In the genomic region with DNA sequence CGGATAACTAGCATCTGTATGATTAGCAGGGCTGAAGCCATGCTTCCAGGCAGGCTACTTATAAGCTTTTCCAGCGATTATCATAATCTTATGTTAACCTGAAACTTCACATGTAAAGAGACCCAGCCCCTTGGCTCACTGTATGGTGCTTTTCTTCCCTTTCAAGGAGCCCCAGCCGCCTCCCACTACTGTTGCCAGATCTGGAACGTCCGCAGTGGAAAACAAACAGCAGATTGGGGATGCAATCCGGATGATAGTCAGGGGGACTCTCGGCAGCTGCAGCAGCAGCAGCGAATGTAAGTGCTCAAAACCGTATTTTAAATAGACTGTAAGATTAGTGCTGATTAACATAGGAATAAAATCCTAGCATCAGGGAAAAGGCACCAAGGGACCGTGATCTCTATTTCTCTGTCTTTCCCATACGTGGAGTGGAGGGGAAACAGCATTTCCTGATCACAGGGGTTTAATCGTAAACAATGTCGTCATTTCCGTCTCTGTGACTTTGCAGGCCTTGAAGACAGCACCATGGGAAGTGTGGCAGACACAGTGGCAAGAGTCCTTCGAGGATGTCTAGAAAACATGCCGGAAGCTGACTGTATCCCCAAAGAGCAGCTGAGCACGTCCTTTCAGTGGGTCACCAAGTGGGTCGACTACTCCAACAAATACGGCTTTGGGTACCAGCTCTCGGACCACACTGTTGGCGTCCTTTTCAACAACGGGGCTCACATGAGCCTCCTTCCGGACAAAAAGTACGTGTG, we compare ENCODE assay signal across 9 mouse cellular contexts. TPM values are rescaled to one million over a fixed set of nuclear protein-coding genes. Genes with fewer than 3 reads are reported as not detected.
A peak's percentile ranks its signal among the peaks of the same experiment; 100 is the strongest.
DNase-seq lines count a peak whose midpoint lies in the region; ATAC-seq and TF ChIP-seq lines count a peak whose summit lies in the region.
"Had no signal": no experiment of that assay in that cellular context is flagged by ENCODE, and none has a peak within 500 bp of the region (broad histone marks: within the 10 kb centered on the region; RNA-seq: fewer than 3 reads in every experiment).

No protein-coding gene starts in this region.

- no peaks in the 10 kb centered on the region for H3K9me3 ChIP-seq in hindbrain, embryonic 12.5 days (replicated peaks)
- H3K9me3 ChIP-seq in hindbrain, embryonic 10.5 days, result no peaks in the 10 kb centered on the region
- no peaks in the 10 kb centered on the region for H3K9me3 ChIP-seq in forebrain, embryonic 14.5 days (replicated peaks; ENCODE audit: control insufficient read depth, low read length)
- H3K9me3 ChIP-seq in intestine, postnatal 0 days (ENCODE audit: control insufficient read depth), result no peaks in the 10 kb centered on the region
- peaks cover 6% of the 10 kb centered on the region; the same call in 1 of the 2 replicates for H3K9me3 ChIP-seq in midbrain, embryonic 14.5 days (ENCODE audit: control insufficient read depth, low read length)

- TF ChIP-seq CTCF in intestine, postnatal 0 days (IDR thresholded peaks at IDR 0.05; ENCODE audit: low read depth), result no peak

- H3K36me3 ChIP-seq in hindbrain, embryonic 12.5 days, result peaks cover 38% of the 10 kb centered on the region
- H3K36me3 ChIP-seq in hindbrain, embryonic 10.5 days, result peaks cover 35% of the 10 kb centered on the region
- H3K36me3 ChIP-seq in forebrain, embryonic 14.5 days (ENCODE audit: control insufficient read depth, insufficient read depth, low read length), result peaks cover 36% of the 10 kb centered on the region
- H3K36me3 ChIP-seq in intestine, postnatal 0 days (ENCODE audit: control insufficient read depth, insufficient read depth), result peaks cover 31% of the 10 kb centered on the region
- peaks cover 45% of the 10 kb centered on the region for H3K36me3 ChIP-seq in midbrain, embryonic 14.5 days (ENCODE audit: control insufficient read depth, insufficient read depth, low read length)

- H3K4me3 ChIP-seq in hindbrain, embryonic 12.5 days, result 0 out of 2 replicates have a peak overlapping the region, but pooled peaks have one; percentile 7
- no peak overlapping the region for H3K4me3 ChIP-seq in hindbrain, embryonic 10.5 days
- peak overlapping the region; percentile 6; the same call in 1 of the 2 replicates for H3K4me3 ChIP-seq in forebrain, embryonic 14.5 days (ENCODE audit: low read depth, low read length)
- peak overlapping the region; percentile 11; the same call in 1 of the 2 replicates for H3K4me3 ChIP-seq in intestine, postnatal 0 days (ENCODE audit: low read depth, low read length)
- peak overlapping the region; percentile 23 for H3K4me3 ChIP-seq in midbrain, embryonic 14.5 days (replicated peaks; ENCODE audit: low read depth, low read length)

- H3K27me3 ChIP-seq in hindbrain, embryonic 12.5 days, result no peaks in the 10 kb centered on the region
- H3K27me3 ChIP-seq in hindbrain, embryonic 10.5 days (ENCODE audit: insufficient read depth, poor library complexity, severe bottlenecking), result peaks cover 9% of the 10 kb centered on the region
- no peaks in the 10 kb centered on the region for H3K27me3 ChIP-seq in forebrain, embryonic 14.5 days (replicated peaks; ENCODE audit: control insufficient read depth, insufficient read depth, low read length)
- no peaks in the 10 kb centered on the region for H3K27me3 ChIP-seq in intestine, postnatal 0 days (replicated peaks; ENCODE audit: control insufficient read depth, insufficient read depth, low read length)
- H3K27me3 ChIP-seq in midbrain, embryonic 14.5 days (ENCODE audit: control insufficient read depth, insufficient read depth, low read length), result no peaks in the 10 kb centered on the region

- 75% methylated on average over 24 of the region's 24 CpGs for WGBS in hindbrain, embryonic 12.5 days
- WGBS in hindbrain, embryonic 10.5 days, result 83% methylated on average over 24 of the region's 24 CpGs
- 78% methylated on average over 24 of the region's 24 CpGs for WGBS in forebrain, embryonic 14.5 days
- 77% methylated on average over 24 of the region's 24 CpGs for WGBS in intestine, postnatal 0 days
- 73% methylated on average over 24 of the region's 24 CpGs for WGBS in midbrain, embryonic 14.5 days

- H3K9ac ChIP-seq in hindbrain, embryonic 12.5 days, result no peak overlapping the region; the same call in 1 of the 2 replicates
- H3K9ac ChIP-seq in forebrain, embryonic 14.5 days (ENCODE audit: low read length), result no peak overlapping the region
- no peak overlapping the region for H3K9ac ChIP-seq in intestine, postnatal 0 days (ENCODE audit: low read depth, low read length)
- H3K9ac ChIP-seq in midbrain, embryonic 14.5 days (replicated peaks; ENCODE audit: low read length), result no peak overlapping the region
- H3K9ac ChIP-seq: liver, embryonic 14.5 days had no signal

- no peak overlapping the region for H3K27ac ChIP-seq in hindbrain, embryonic 12.5 days
- H3K27ac ChIP-seq in hindbrain, embryonic 10.5 days, result no peak overlapping the region
- no peak overlapping the region for H3K27ac ChIP-seq in forebrain, embryonic 14.5 days (ENCODE audit: low read depth, low read length)
- no peak overlapping the region for H3K27ac ChIP-seq in intestine, postnatal 0 days (ENCODE audit: low read depth, low read length)
- H3K27ac ChIP-seq in midbrain, embryonic 14.5 days (replicated peaks; ENCODE audit: low read depth, low read length), result no peak overlapping the region
- H3K27ac ChIP-seq: liver, embryonic 14.5 days had no signal

- peak overlapping the region; percentile 27 for H3K4me2 ChIP-seq in hindbrain, embryonic 12.5 days (replicated peaks)
- H3K4me2 ChIP-seq in forebrain, embryonic 14.5 days (ENCODE audit: low read length), result peak overlapping the region; percentile 0
- H3K4me2 ChIP-seq in intestine, postnatal 0 days (replicated peaks; ENCODE audit: low read depth), result peak overlapping the region; percentile 21
- H3K4me2 ChIP-seq in midbrain, embryonic 14.5 days (ENCODE audit: low read length), result peak overlapping the region; percentile 98

- peaks cover 8% of the 10 kb centered on the region; the same call in 1 of the 2 replicates for H3K4me1 ChIP-seq in hindbrain, embryonic 12.5 days
- peaks cover 14% of the 10 kb centered on the region; the same call in 1 of the 2 replicates for H3K4me1 ChIP-seq in hindbrain, embryonic 10.5 days (replicated peaks)
- H3K4me1 ChIP-seq in forebrain, embryonic 14.5 days (ENCODE audit: control insufficient read depth, insufficient read depth, low read length), result no peaks in the 10 kb centered on the region
- no peaks in the 10 kb centered on the region for H3K4me1 ChIP-seq in intestine, postnatal 0 days (replicated peaks; ENCODE audit: control insufficient read depth, insufficient read depth, low read length)
- H3K4me1 ChIP-seq in midbrain, embryonic 14.5 days (ENCODE audit: control insufficient read depth, insufficient read depth, low read length), result peaks cover 8% of the 10 kb centered on the region

- no peak for ATAC-seq in hindbrain, embryonic 12.5 days (ENCODE audit: low FRiP score)
- ATAC-seq in forebrain, embryonic 14.5 days, result no peak
- no peak for ATAC-seq in intestine, postnatal 0 days
- no peak for ATAC-seq in midbrain, embryonic 14.5 days (ENCODE audit: low FRiP score, low TSS enrichment)

- DNase-seq in hindbrain, embryonic 10.5 days (ENCODE audit: low spot score), result no peak
- no peak for DNase-seq in forebrain, embryonic 14.5 days (ENCODE audit: low spot score)
- no peak for DNase-seq in midbrain, embryonic 14.5 days
- no peak for DNase-seq in spleen, postnatal 14 days (ENCODE audit: low spot score in 2 of 2)
- DNase-seq in thymus, postnatal 10 days (ENCODE audit: low spot score in 2 of 2), result no peak
- DNase-seq in embryo, embryonic 10.5 days (ENCODE audit: low spot score), result no peak

RNA-seq across cellular contexts. Expression of gene Plk2, which starts 3.8 kb away (rescaled TPM):
- 142 and 165 TPM in 2 replicates for polyA plus RNA-seq in hindbrain, embryonic 12.5 days (2016; fragmentation: Nextera tagmentation; extraction: Ambion mirVana)
- 56.7 and 59.9 TPM in 2 replicates for polyA plus RNA-seq in hindbrain, embryonic 10.5 days (2016; fragmentation: Nextera tagmentation; extraction: Ambion mirVana)
- 152 and 191 TPM in 2 replicates for polyA plus RNA-seq in forebrain, embryonic 14.5 days (2014; fragmentation: Nextera tagmentation; extraction: Ambion mirVana)
- 16.4 and 19.0 TPM in 2 replicates for polyA plus RNA-seq in intestine, postnatal 0 days (2015; fragmentation: Nextera tagmentation; extraction: Ambion mirVana)
- 147 and 196 TPM in 2 replicates for polyA plus RNA-seq in midbrain, embryonic 14.5 days (2014; fragmentation: Nextera tagmentation; extraction: Ambion mirVana)

RNA-seq across cellular contexts. Expression of gene Gapt, which starts 41.7 kb away (rescaled TPM):
- 0.10 TPM in 1 of 2 replicates, not detected in the other for polyA plus RNA-seq in hindbrain, embryonic 12.5 days (2016; fragmentation: Nextera tagmentation; extraction: Ambion mirVana)
- polyA plus RNA-seq in hindbrain, embryonic 10.5 days (2016; fragmentation: Nextera tagmentation; extraction: Ambion mirVana), result 0.09 and 0.10 TPM in 2 replicates
- polyA plus RNA-seq in forebrain, embryonic 14.5 days (2014; fragmentation: Nextera tagmentation; extraction: Ambion mirVana), result not detected in 2 replicates
- 0.16 and 0.18 TPM in 2 replicates for polyA plus RNA-seq in intestine, postnatal 0 days (2015; fragmentation: Nextera tagmentation; extraction: Ambion mirVana)
- 0.11 TPM in 1 of 2 replicates, not detected in the other for polyA plus RNA-seq in midbrain, embryonic 14.5 days (2014; fragmentation: Nextera tagmentation; extraction: Ambion mirVana)

Comparison
In these comparisons a context has a peak if more than half of its experiments do, and no peak if none do; other contexts are left out.
1. H3K4me2 ChIP-seq: peak in every context shown above with its lines; median percentile 98 in midbrain, embryonic 14.5 days; 27 in hindbrain, embryonic 12.5 days; 21 in intestine, postnatal 0 days; 0 in forebrain, embryonic 14.5 days.